Mouse (Mus musculus) brain, adult 10 weeks (tissue): ENCODE data around the gene Tdg. TPM values are rescaled to one million over a fixed set of nuclear protein-coding genes. Genes with fewer than 3 reads are reported as not detected.

Source experiments
- polyA plus RNA-seq: library from polyadenylated mRNA; stranded (reverse); fragments of 350-450 nt; fragmentation: Illumina TruSeq; extraction: RNeasy Lipid Tissue Mini Kit (QIAGEN cat#74804); gene quantifications from one replicate; pipeline ENCODE4 v1.2.3, GENCODE M21; 2015; ENCODE audit warnings: low read depth, low replicate concordance

Tdg gene
- polyA plus RNA-seq: 43.4 TPM

DNA sequence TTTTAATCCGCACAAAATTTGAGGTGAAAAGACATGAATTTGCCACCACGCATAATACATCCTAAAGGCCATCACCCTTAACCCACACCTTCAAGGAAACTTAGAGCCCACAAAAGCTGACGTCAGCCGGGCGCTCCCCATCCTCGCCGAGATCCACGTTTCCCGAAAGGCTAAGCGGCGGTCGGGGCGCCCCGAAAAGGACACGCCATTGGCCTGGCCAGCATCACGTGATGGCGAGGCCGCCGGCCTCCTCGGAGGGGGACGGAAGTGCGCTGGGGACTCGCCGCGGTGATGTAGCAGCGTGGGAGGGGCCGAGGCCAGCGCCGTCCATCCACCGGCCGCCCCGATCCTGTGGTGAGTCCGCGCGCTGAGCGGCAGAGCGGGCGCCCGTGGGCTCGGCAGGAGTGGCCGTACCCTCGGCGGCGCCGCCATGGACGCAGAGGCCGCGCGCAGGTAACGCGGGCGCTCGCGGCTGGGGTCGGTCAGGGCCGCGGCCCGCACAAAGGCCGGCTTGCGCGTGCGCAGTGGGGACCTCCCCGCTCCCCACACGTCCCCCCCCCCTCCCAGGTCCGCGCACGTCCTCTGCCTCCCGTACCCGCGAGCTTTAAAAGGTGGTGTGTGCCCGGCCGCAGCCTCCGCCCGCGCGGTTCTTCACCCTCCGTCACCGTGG is at the start of gene Tdg:
Tdg (plus strand) TSS at position 243 of the 670 bp plus-strand sequence.

DNA sequence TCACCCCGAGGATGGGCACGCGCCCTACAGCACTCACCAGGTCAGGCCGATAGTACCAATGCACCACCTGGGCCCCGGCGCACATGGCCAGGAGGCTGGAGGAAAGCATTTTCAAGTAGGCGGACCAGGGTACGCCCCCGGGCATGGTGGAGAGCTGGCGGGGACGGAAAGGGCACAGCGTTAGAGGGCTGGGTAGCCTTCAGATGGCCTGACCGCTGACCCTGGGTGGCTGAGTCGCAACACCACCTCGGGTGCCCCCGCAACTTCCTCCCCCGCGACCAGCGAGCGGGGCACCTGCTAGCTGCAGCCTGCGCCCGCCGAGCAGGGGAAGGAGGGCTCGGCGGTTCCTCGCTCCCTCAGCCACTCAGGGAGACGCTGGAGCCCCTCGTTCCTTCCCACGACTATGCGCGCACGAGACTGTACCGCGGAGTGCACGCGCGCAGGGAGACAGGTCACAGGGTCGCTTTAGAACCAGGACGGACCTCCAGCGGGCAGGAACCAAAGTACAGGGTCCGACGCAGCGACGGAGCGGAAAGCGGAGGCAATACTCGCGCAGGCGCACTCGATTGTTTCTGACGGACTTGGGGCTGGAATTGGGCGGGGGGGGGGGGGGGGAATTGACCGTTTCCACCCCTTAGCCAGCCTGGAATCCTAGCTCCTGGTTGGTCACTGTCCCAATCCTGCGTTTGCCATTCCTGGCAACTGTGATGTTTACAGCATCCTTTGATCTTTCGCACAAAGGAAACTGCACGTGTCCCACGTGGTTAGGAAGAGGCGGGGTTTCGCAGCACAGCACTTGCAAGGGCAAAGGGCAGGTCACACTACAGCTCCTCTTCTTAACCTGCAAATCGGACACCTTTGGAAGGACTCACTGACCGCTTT is 6.7 kb upstream of the Tdg start, which contains the start of gene 1190007I07Rik:
1190007I07Rik (minus strand) TSS at position 558 of the 882 bp plus-strand sequence.

GRCm38 (mm10) chr10:82690494-82690893 is 60.9 kb downstream of the Tdg start, which contains the start of gene Glt8d2:
TSS of gene Glt8d2 (minus strand) at chr10:82690650.

DNA sequence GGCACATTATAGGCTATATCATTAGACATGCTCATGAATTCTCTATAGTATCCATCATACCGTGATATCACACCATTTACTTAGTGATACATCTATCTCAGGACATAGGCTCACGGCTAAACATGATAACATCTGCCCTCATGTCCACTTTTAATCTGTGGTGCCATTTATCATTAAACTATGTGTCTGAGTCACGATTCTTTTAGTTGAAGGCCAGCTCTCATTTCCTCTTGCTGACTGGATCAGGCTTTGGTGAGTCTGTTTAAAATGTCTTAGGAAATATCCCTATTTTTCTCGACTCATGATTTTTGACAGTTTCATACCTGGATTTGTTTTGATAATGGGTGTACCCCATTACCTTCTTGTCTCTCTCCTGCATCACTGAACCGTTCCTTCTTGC is 66.3 kb downstream of the Tdg start, which contains the start of gene Hcfc2:
Hcfc2 (plus strand) TSS at position 205 of the 400 bp plus-strand sequence.

Other genes starting within 250 kb of the Tdg start
- gene Gm1553, start 137.2 kb upstream of the Tdg start, polyA plus RNA-seq: not detected
- 26.6 TPM for gene 1190007I07Rik, start 6.6 kb upstream of the Tdg start, polyA plus RNA-seq
- gene Glt8d2, start 60.8 kb downstream of the Tdg start, polyA plus RNA-seq: 21.0 TPM
- 33.6 TPM for gene Hcfc2, start 66.3 kb downstream of the Tdg start, polyA plus RNA-seq
- 55.4 TPM for gene Nfyb, start 134.3 kb downstream of the Tdg start, polyA plus RNA-seq
- 49.7 TPM for gene Txnrd1, start 204.1 kb downstream of the Tdg start, polyA plus RNA-seq
- 0.59 TPM for gene Eid3, start 236.8 kb downstream of the Tdg start, polyA plus RNA-seq